Mouse (Mus musculus): ENCODE measurements at regions not wholly inside any gene's neighbourhood (a gene's known extent, or its start where the extent isn't known, plus 50 kb on each side); places are given as distances from the start of the nearest gene placed in this dataset.

DNA sequence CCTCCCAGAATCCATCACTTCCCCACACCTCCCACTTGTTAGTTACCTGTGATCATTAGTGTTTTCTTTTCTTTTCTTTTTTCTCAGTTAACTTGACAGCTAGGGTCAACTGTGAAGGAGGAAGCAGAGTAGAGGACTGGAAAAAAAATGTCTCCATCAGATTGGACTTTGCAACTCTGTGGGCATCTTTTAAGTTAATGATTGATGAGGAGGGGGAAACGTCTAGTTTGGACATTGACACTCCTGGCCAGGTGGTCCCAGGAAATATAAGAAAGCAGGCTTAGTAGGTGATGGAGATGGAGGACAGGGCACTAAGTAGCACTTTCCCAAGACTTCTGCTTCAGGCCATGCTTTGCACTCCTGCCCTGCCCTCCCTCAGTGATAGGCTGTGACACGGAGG is 272.2 kb downstream of the Kcnrg start:
- H3K9ac ChIP-seq (ENCODE audit: control insufficient read depth, low read depth, low read length, poor library complexity, severe bottlenecking), result no peak overlapping the region
- TF ChIP-seq MYB (IDR thresholded peaks at IDR 0.05; ENCODE audit: low read depth, low read length) (no peak), MYC (IDR thresholded peaks at IDR 0.05; ENCODE audit: low read depth, low read length) (no peak), NELFE (IDR thresholded peaks at IDR 0.05; ENCODE audit: low read depth, low read length) (no peak), TAL1 (IDR thresholded peaks at IDR 0.05; ENCODE audit: low read length) (no peak), JUND (IDR thresholded peaks at IDR 0.05; ENCODE audit: low read depth, low read length) (no peak), E2F4 (IDR thresholded peaks at IDR 0.05; ENCODE audit: borderline replicate concordance, low read depth, low read length) (no peak), ETS1 (IDR thresholded peaks at IDR 0.05; ENCODE audit: low read depth, low read length) (no peak), ZNF384 (IDR thresholded peaks at IDR 0.05; ENCODE audit: low read depth, low read length) (no peak)

GRCm38 (mm10) chr14:61880514-61881259 is 273.4 kb downstream of the Kcnrg start:
- Histone ChIP-seq H3K27ac (ENCODE audit: control insufficient read depth, low read depth, low read length) (no peak overlapping the region), H3K9me3 (replicated peaks; ENCODE audit: insufficient read depth, low read length) (no peaks in the 10 kb centered on the region), H3K9ac (ENCODE audit: control insufficient read depth, low read depth, low read length, poor library complexity, severe bottlenecking) (no peak overlapping the region), H3K4me1 (ENCODE audit: control insufficient read depth in 1 of 2, insufficient read depth in 2 of 2, low read length in 2 of 2) (no peaks in the 10 kb centered on the region), H3K36me3 (ENCODE audit: control insufficient read depth in 1 of 2, insufficient read depth in 2 of 2, low read length in 2 of 2) (no peaks in the 10 kb centered on the region), H3K4me3 (ENCODE audit: control insufficient read depth in 1 of 2, insufficient read depth in 1 of 2, low read depth in 2 of 2, low read length in 2 of 2) (no peak overlapping the region), H3K79me2 (ENCODE audit: control insufficient read depth, insufficient read depth, low read length, poor library complexity) (no peaks in the 10 kb centered on the region), H3K27me3 (ENCODE audit: control insufficient read depth in 1 of 2, insufficient read depth in 2 of 2, low read length in 2 of 2) (peaks cover 0 to 2% of the 10 kb centered on the region in 2 experiments; a peak in 1 of 4 replicates)
- TF ChIP-seq ZNF384 (IDR thresholded peaks at IDR 0.05; ENCODE audit: low read depth, low read length) (no peak), POLR2AphosphoS2 (IDR thresholded peaks at IDR 0.05; ENCODE audit: low read length) (no peak), MEF2A (IDR thresholded peaks at IDR 0.05; ENCODE audit: extremely low read depth, insufficient replicate concordance, low read depth, low read length, poor library complexity, severe bottlenecking) (no peak), ZKSCAN1 (IDR thresholded peaks at IDR 0.05; ENCODE audit: low read depth, low read length) (no peak), CHD1 (IDR thresholded peaks at IDR 0.05; ENCODE audit: low read depth, low read length) (no peak), HCFC1 (IDR thresholded peaks at IDR 0.05; ENCODE audit: low read depth, low read length) (no peak), UBTF (IDR thresholded peaks at IDR 0.05; ENCODE audit: borderline replicate concordance, insufficient read depth, low read depth, low read length) (no peak), SMC3 (IDR thresholded peaks at IDR 0.05; ENCODE audit: low read depth, low read length) (no peak), ELF1 (IDR thresholded peaks at IDR 0.05; ENCODE audit: low read depth, low read length) (no peak), NELFE (IDR thresholded peaks at IDR 0.05; ENCODE audit: low read depth, low read length) (no peak), TAL1 (IDR thresholded peaks at IDR 0.05; ENCODE audit: low read length) (no peak), CTCF (IDR thresholded peaks at IDR 0.05 in 2 of 3, conservative IDR thresholded peaks at IDR 0.05 in 1 of 3; ENCODE audit: control insufficient read depth in 1 of 3, insufficient read depth in 1 of 3, low read depth in 2 of 3, low read length in 3 of 3, poor library complexity in 1 of 3, severe bottlenecking in 1 of 3) (no peak), JUND (IDR thresholded peaks at IDR 0.05; ENCODE audit: low read depth, low read length) (no peak), ZC3H11A (IDR thresholded peaks at IDR 0.05; ENCODE audit: low read depth, low read length) (no peak)
- no peak for DNase-seq (ENCODE audit: low read depth, low spot score)

More for the DNA sequence above, 272.2 kb downstream of the Kcnrg start:
- Histone ChIP-seq H3K9me3 (replicated peaks; ENCODE audit: insufficient read depth, low read length) (no peaks in the 10 kb centered on the region), H3K4me1 (ENCODE audit: control insufficient read depth in 1 of 2, insufficient read depth in 2 of 2, low read length in 2 of 2) (no peaks in the 10 kb centered on the region), H3K27ac (ENCODE audit: control insufficient read depth, low read depth, low read length) (no peak overlapping the region), H3K4me3 (ENCODE audit: control insufficient read depth in 1 of 2, insufficient read depth in 1 of 2, low read depth in 2 of 2, low read length in 2 of 2) (no peak overlapping the region), H3K79me2 (ENCODE audit: control insufficient read depth, insufficient read depth, low read length, poor library complexity) (no peaks in the 10 kb centered on the region), H3K27me3 (ENCODE audit: control insufficient read depth in 1 of 2, insufficient read depth in 2 of 2, low read length in 2 of 2) (peaks cover 0 to 2% of the 10 kb centered on the region in 2 experiments; a peak in 1 of 4 replicates), H3K36me3 (ENCODE audit: control insufficient read depth in 1 of 2, insufficient read depth in 2 of 2, low read length in 2 of 2) (no peaks in the 10 kb centered on the region)
- no peak for DNase-seq (ENCODE audit: low read depth, low spot score)

Measured in MEL (cell line).